Mouse (Mus musculus) cerebellum, adult 11 months (tissue): Measurements from ENCODE around the gene Oat.

Source experiments
- DNase-seq: peaks from one replicate; pipeline ENCODE4 v3.0.0; 2022

The Oat gene

GRCm38 (mm10) chr7:132529206-132529605 is 47.0 kb downstream of the Oat start:
- DNase-seq, result no peak

DNA sequence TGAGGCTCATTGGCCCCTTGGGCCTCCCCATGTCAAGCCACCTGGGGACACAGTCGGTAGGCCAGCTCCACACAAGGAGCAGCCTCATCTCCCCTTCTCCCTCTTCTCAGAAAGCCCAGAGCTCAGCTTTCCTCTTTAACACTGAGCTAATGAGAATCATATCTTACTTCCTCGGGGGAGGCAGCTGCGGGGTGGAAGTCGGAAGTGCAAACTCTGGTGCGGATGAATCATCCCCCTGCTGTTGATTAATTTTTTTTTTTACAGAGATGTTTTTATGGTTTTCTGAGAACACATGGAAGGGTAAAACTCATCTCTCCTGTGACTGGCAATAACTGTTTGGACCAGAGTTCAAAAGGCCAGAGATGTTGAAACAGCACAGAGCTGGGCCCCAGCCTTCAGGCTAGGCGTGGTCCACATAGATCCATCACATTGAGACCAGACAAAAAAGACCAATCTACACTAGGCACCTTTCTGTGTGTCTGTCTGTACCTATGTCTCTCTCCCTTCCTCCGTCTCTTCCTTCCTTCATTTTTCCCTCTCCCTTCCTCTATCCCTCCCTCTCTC is 62.7 kb downstream of the Oat start:
- no peak for DNase-seq

DNA sequence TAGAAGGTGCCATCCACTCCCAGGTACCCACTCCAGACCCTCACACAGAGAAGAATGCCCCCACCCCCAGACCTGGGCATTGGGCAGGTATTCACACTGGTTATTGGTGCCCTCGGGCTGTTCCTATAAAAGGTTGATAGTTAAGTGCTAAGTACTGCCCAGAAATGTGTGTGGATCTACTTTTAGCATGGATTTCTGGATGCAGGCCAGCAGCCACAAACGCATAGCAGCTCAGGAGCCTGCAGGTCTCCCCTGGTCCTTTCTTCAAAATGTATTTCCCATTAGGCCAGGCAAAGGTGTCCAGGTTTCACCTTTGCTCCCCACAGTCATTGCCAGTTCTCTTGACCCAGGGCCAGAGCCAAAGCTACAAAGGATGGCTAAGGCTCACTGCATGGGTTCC is 67.1 kb downstream of the Oat start:
- no peak for DNase-seq
